Mouse (Mus musculus) liver, embryonic 16.5 days (tissue): Measurements from ENCODE around the gene Gm45140. TPM values are rescaled to one million over a fixed set of nuclear protein-coding genes. Genes with fewer than 3 reads are reported as not detected.

Experiments
- ATAC-seq: fragments of 200-750 bp; cut with Nextera tagmentation; 2 replicates; pipeline ENCODE4 v1.8.0; 2017; ENCODE audit warnings: low read depth, mild to moderate bottlenecking, moderate number of reproducible peaks, moderate library complexity
- H3K27ac ChIP-seq: fragments of 300-500 bp; sonication (generic); 2 replicates; pipeline ENCODE4 v1.5.1; 2014; ENCODE audit warnings: mild to moderate bottlenecking, low read length
- H3K27me3 ChIP-seq: fragments of 300-500 bp; sonication (generic); 2 replicates; pipeline ENCODE4 v1.6.1; 2014; ENCODE audit warnings: low read depth, low read length, mixed read lengths; ENCODE audit not compliant: control insufficient read depth, insufficient read depth
- H3K36me3 ChIP-seq: fragments of 300-500 bp; sonication (generic); 2 replicates; pipeline ENCODE4 v1.6.1; 2014; ENCODE audit warnings: mild to moderate bottlenecking; ENCODE audit not compliant: control insufficient read depth, insufficient read depth
- H3K4me1 ChIP-seq: fragments of 300-500 bp; sonication (generic); 2 replicates; pipeline ENCODE4 v1.6.1; 2014; ENCODE audit warnings: low read depth, low read length, mixed read lengths; ENCODE audit not compliant: control insufficient read depth
- H3K4me2 ChIP-seq: fragments of 300-500 bp; sonication (generic); 2 replicates; pipeline ENCODE4 v1.6.1; 2014; ENCODE audit warnings: low read depth, low read length, mixed read lengths
- H3K4me3 ChIP-seq: fragments of 300-500 bp; sonication (generic); 2 replicates; pipeline ENCODE4 v1.5.1; 2014; ENCODE audit warnings: low read depth, mild to moderate bottlenecking, low read length
- H3K9ac ChIP-seq: fragments of 300-500 bp; sonication (generic); 2 replicates; pipeline ENCODE4 v1.6.1; 2014; ENCODE audit warnings: low read depth, low read length
- H3K9me3 ChIP-seq: fragments of 300-500 bp; sonication (generic); replicated peaks from 2 replicates; pipeline ENCODE4 v1.6.1; 2016; ENCODE audit warnings: low read length; ENCODE audit not compliant: control insufficient read depth
- WGBS: fragments of 180-500 bp; shearing (Covaris S2); extraction: QIAGEN DNeasy Blood & Tissue Kit; methylation state at CpG from one replicate; pipeline ENCODE4 v1.1.7; 2014; ENCODE audit not compliant: insufficient replicate concordance; 5-methylcytosine and 5-hydroxymethylcytosine counted together
- polyA plus RNA-seq: library from polyadenylated mRNA; unstranded; fragments of >200 nt; fragmentation: Nextera tagmentation; extraction: Ambion mirVana; gene quantifications from 2 replicates; pipeline ENCODE4 v1.2.1, GENCODE M21; 2015

The Gm45140 gene
- polyA plus RNA-seq, 1 experiment from 2014 or later = 4.6 TPM

DNA sequence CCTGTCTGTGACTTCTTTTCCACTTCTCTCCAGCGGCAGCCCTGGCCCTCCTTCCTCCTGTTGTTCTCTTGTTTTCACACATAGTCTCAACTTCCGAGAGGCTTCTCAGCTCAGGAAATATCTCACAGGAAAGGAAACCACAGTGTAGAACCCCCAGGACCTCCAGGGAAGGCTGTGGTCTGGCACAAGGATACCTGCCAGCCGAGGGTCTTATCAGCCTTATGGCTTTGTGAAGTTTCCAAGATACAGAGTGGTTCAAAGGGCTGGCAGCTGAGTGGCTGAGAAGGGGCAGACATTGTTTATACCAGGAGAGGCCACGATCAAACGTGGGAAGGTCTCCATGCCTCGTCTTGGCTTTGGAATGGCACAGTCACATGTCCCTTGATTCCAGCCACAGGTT is 95.7 kb downstream of the Gm45140 start:
- Histone ChIP-seq H3K4me3 (no peak overlapping the region), H3K9ac (no peak overlapping the region), H3K36me3 (no peaks in the 10 kb centered on the region), H3K9me3 (no peaks in the 10 kb centered on the region), H3K4me2 (no peak overlapping the region), H3K27ac (peak overlapping the region; percentile 88), H3K27me3 (peaks cover 3% of the 10 kb centered on the region), H3K4me1 (peaks cover 49% of the 10 kb centered on the region)
- 22% methylated on average over 6 of the region's 6 CpGs for WGBS
- ATAC-seq = no peak

Other genes starting within 250 kb of the Gm45140 start
- gene Prokr1, start 245.1 kb downstream of the Gm45140 start, polyA plus RNA-seq = 5.8 and 7.0 TPM in 2 replicates
- gene Aplf, start 163.6 kb downstream of the Gm45140 start, polyA plus RNA-seq = 13.9 and 15.4 TPM in 2 replicates
- 0.18 and 0.23 TPM in 2 replicates for gene Efcc1, start 104.9 kb downstream of the Gm45140 start, polyA plus RNA-seq
- gene Gp9, start 57.7 kb downstream of the Gm45140 start, polyA plus RNA-seq = 24.8 and 26.2 TPM in 2 replicates
- gene Rab43, start 23.6 kb downstream of the Gm45140 start, polyA plus RNA-seq = 32.4 and 34.8 TPM in 2 replicates
- 17.5 and 24.2 TPM in 2 replicates for gene Isy1, start 3.0 kb upstream of the Gm45140 start, polyA plus RNA-seq
- 486 and 530 TPM in 2 replicates for gene Cnbp, start 15.3 kb upstream of the Gm45140 start, polyA plus RNA-seq
- gene Copg1, start 52.0 kb upstream of the Gm45140 start, polyA plus RNA-seq = 58.1 and 59.3 TPM in 2 replicates
- gene Hmces, start 78.1 kb upstream of the Gm45140 start, polyA plus RNA-seq = 14.9 and 17.5 TPM in 2 replicates
- gene H1fx, start 145.8 kb upstream of the Gm45140 start, polyA plus RNA-seq = 0.55 and 0.79 TPM in 2 replicates
- gene Rab7, start 209.5 kb upstream of the Gm45140 start, polyA plus RNA-seq = 112 and 113 TPM in 2 replicates
- 173 and 183 TPM in 2 replicates for gene Rpn1, start 248.7 kb upstream of the Gm45140 start, polyA plus RNA-seq